In the genomic region with DNA sequence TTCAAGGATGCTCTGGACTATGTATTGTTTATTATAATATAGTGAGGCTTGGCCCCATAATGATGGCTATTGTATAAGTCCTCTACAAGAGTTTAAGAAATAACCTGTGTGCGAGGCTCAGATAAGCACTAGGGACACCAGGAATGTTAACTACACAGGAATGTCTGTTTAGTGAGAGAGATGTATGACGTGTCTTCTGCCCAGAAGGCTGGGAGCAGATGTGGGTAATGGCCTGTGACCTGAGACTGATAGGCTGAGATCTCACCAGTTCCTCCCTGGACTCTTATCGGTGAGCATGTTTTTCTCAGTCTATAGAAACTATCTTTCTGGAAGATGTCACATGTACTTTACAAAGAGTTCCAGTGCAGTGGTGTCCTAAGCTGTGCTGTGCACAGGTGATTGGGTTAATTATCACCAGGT, we compare ENCODE assay signal across 8 mouse cellular contexts. TPM values are rescaled to one million over a fixed set of nuclear protein-coding genes. Genes with fewer than 3 reads are reported as not detected.
DNase-seq lines count a peak whose midpoint lies in the region; ATAC-seq lines count a peak whose summit lies in the region.

No protein-coding gene starts in this region.

- peak overlapping the region; percentile 77 for H3K4me3 ChIP-seq in heart, embryonic 12.5 days
- peak overlapping the region; percentile 70 for H3K4me3 ChIP-seq in forebrain, embryonic 14.5 days (ENCODE audit: low read depth, low read length)
- peak overlapping the region; percentile 80 for H3K4me3 ChIP-seq in liver, embryonic 16.5 days (ENCODE audit: low read depth, low read length)

- H3K9me3 ChIP-seq in heart, embryonic 12.5 days (replicated peaks) = no peaks in the 10 kb centered on the region
- no peaks in the 10 kb centered on the region for H3K9me3 ChIP-seq in forebrain, embryonic 14.5 days (replicated peaks; ENCODE audit: control insufficient read depth, low read length)
- H3K9me3 ChIP-seq in liver, embryonic 16.5 days (replicated peaks; ENCODE audit: control insufficient read depth, low read length) = no peaks in the 10 kb centered on the region

- H3K4me1 ChIP-seq in heart, embryonic 12.5 days (replicated peaks) = peaks cover 10% of the 10 kb centered on the region
- H3K4me1 ChIP-seq in forebrain, embryonic 14.5 days (ENCODE audit: control insufficient read depth, insufficient read depth, low read length) = peaks cover 12% of the 10 kb centered on the region
- peaks cover 24% of the 10 kb centered on the region for H3K4me1 ChIP-seq in liver, embryonic 16.5 days (ENCODE audit: control insufficient read depth, low read depth, low read length)

- peak overlapping the region; percentile 66 for H3K9ac ChIP-seq in heart, embryonic 12.5 days
- H3K9ac ChIP-seq in forebrain, embryonic 14.5 days (ENCODE audit: low read length) = peak overlapping the region; percentile 64
- peak overlapping the region; percentile 77 for H3K9ac ChIP-seq in liver, embryonic 16.5 days (ENCODE audit: low read depth, low read length)

- H3K36me3 ChIP-seq in heart, embryonic 12.5 days = no peaks in the 10 kb centered on the region
- H3K36me3 ChIP-seq in forebrain, embryonic 14.5 days (ENCODE audit: control insufficient read depth, insufficient read depth, low read length) = no peaks in the 10 kb centered on the region
- H3K36me3 ChIP-seq in liver, embryonic 16.5 days (ENCODE audit: control insufficient read depth, insufficient read depth) = no peaks in the 10 kb centered on the region

- DNase-seq in heart, postnatal 4 days = no peak
- peak; percentile 40 for DNase-seq in MEL-GATA-1-ER (ENCODE audit: extremely low read depth, low read depth)
- no peak for DNase-seq in forebrain, embryonic 14.5 days (ENCODE audit: low spot score)
- no peak for DNase-seq in adrenal gland, adult 2 months
- no peak for DNase-seq in layer of hippocampus, postnatal 14 days (ENCODE audit: low spot score in 2 of 2)
- DNase-seq in gastrocnemius, adult 18-20 months (ENCODE audit: low spot score) = no peak

- WGBS in heart, embryonic 12.5 days = 17% methylated on average over 3 of the region's 3 CpGs
- 38% methylated on average over 3 of the region's 3 CpGs for WGBS in forebrain, embryonic 14.5 days
- WGBS in liver, embryonic 16.5 days (ENCODE audit: insufficient replicate concordance) = 9% methylated on average over 3 of the region's 3 CpGs

- peak overlapping the region; percentile 79 for H3K4me2 ChIP-seq in heart, embryonic 12.5 days
- peak overlapping the region; percentile 70 for H3K4me2 ChIP-seq in forebrain, embryonic 14.5 days (ENCODE audit: low read length)
- peak overlapping the region; percentile 83 for H3K4me2 ChIP-seq in liver, embryonic 16.5 days (ENCODE audit: low read depth, low read length)

- ATAC-seq in heart, embryonic 12.5 days (ENCODE audit: insufficient number of reproducible peaks, low FRiP score) = no peak
- no peak for ATAC-seq in forebrain, embryonic 14.5 days
- peak; percentile 31 for ATAC-seq in liver, embryonic 16.5 days (ENCODE audit: low read depth)

- H3K27ac ChIP-seq in heart, embryonic 12.5 days (ENCODE audit: poor library complexity, severe bottlenecking) = 0 out of 2 replicates have a peak overlapping the region, but pooled peaks have one; percentile 20
- no peak overlapping the region for H3K27ac ChIP-seq in forebrain, embryonic 14.5 days (ENCODE audit: low read depth, low read length)
- H3K27ac ChIP-seq in liver, embryonic 16.5 days (ENCODE audit: low read length) = peak overlapping the region; percentile 96

- H3K27me3 ChIP-seq in heart, embryonic 12.5 days (replicated peaks) = no peaks in the 10 kb centered on the region
- no peaks in the 10 kb centered on the region for H3K27me3 ChIP-seq in forebrain, embryonic 14.5 days (replicated peaks; ENCODE audit: control insufficient read depth, insufficient read depth, low read length)
- H3K27me3 ChIP-seq in liver, embryonic 16.5 days (ENCODE audit: control insufficient read depth, insufficient read depth, low read depth, low read length) = no peaks in the 10 kb centered on the region

RNA-seq across cellular contexts. Expression of a gene that starts 17.8 kb away (rescaled TPM):
- polyA plus RNA-seq in heart, embryonic 12.5 days (2016; fragmentation: Nextera tagmentation; extraction: Ambion mirVana) = 22.3 and 26.0 TPM in 2 replicates
- 10 to 100 TPM; 16.7 to 19.5 TPM for total RNA-seq in heart, postnatal 4 days (2021)
- polyA plus RNA-seq in forebrain, embryonic 14.5 days (2014; fragmentation: Nextera tagmentation; extraction: Ambion mirVana) = 0.50 and 1.1 TPM in 2 replicates
- polyA plus RNA-seq in liver, embryonic 16.5 days (2015; fragmentation: Nextera tagmentation; extraction: Ambion mirVana) = 5.3 and 7.6 TPM in 2 replicates
- total RNA-seq in adrenal gland, adult 2 months (2021) = 10 to 100 TPM; 11.9 to 12.3 TPM
- 55.2 and 62.6 TPM in 2 replicates for polyA plus RNA-seq in adrenal gland, adult 2 months (2012; rRNA removed)
- total RNA-seq in layer of hippocampus, postnatal 14 days (2021) = 1 to 10 TPM; 6.0 to 6.7 TPM
- total RNA-seq in gastrocnemius, adult 18-20 months (2021) = 1 to 10 TPM; 3.0 to 4.2 TPM

RNA-seq across cellular contexts. Expression of a gene that starts 23.1 kb away (rescaled TPM):
- polyA plus RNA-seq in heart, embryonic 12.5 days (2016; fragmentation: Nextera tagmentation; extraction: Ambion mirVana) = 39.1 and 39.2 TPM in 2 replicates
- total RNA-seq in heart, postnatal 4 days (2021) = 10 to 100 TPM; 23.2 to 23.8 TPM
- polyA plus RNA-seq in forebrain, embryonic 14.5 days (2014; fragmentation: Nextera tagmentation; extraction: Ambion mirVana) = 2.1 and 2.7 TPM in 2 replicates
- 21.1 and 23.2 TPM in 2 replicates for polyA plus RNA-seq in liver, embryonic 16.5 days (2015; fragmentation: Nextera tagmentation; extraction: Ambion mirVana)
- 10 to 100 TPM; 21.4 to 30.4 TPM for total RNA-seq in adrenal gland, adult 2 months (2021)
- polyA plus RNA-seq in adrenal gland, adult 2 months (2012; rRNA removed) = 1.3 and 1.4 TPM in 2 replicates
- 1 to 10 TPM; 1.8 to 2.6 TPM for total RNA-seq in layer of hippocampus, postnatal 14 days (2021)
- 1 to 10 TPM; 5.5 to 6.9 TPM for total RNA-seq in gastrocnemius, adult 18-20 months (2021)

RNA-seq across cellular contexts. Expression of a gene that starts 35.8 kb away (rescaled TPM):
- 0.65 and 0.66 TPM in 2 replicates for polyA plus RNA-seq in heart, embryonic 12.5 days (2016; fragmentation: Nextera tagmentation; extraction: Ambion mirVana)
- 10 to 100 TPM; 71.7 to 82.2 TPM for total RNA-seq in heart, postnatal 4 days (2021)
- not detected in 2 replicates for polyA plus RNA-seq in forebrain, embryonic 14.5 days (2014; fragmentation: Nextera tagmentation; extraction: Ambion mirVana)
- 6.5 and 7.7 TPM in 2 replicates for polyA plus RNA-seq in liver, embryonic 16.5 days (2015; fragmentation: Nextera tagmentation; extraction: Ambion mirVana)
- 100 to 1,000 TPM; 179 to 254 TPM for total RNA-seq in adrenal gland, adult 2 months (2021)
- 431 and 453 TPM in 2 replicates for polyA plus RNA-seq in adrenal gland, adult 2 months (2012; rRNA removed)
- 10 to 100 TPM; 43.7 to 46.5 TPM for total RNA-seq in layer of hippocampus, postnatal 14 days (2021)
- 100 to 1,000 TPM; 355 to 388 TPM for total RNA-seq in gastrocnemius, adult 18-20 months (2021)

RNA-seq across cellular contexts. Expression of a gene that starts 54.6 kb away (rescaled TPM):
- polyA plus RNA-seq in heart, embryonic 12.5 days (2016; fragmentation: Nextera tagmentation; extraction: Ambion mirVana) = 0.13 TPM in 1 of 2 replicates, not detected in the other
- not detected for total RNA-seq in heart, postnatal 4 days (2021)
- not detected in 2 replicates for polyA plus RNA-seq in forebrain, embryonic 14.5 days (2014; fragmentation: Nextera tagmentation; extraction: Ambion mirVana)
- polyA plus RNA-seq in liver, embryonic 16.5 days (2015; fragmentation: Nextera tagmentation; extraction: Ambion mirVana) = 0.08 and 0.50 TPM in 2 replicates
- not detected for total RNA-seq in adrenal gland, adult 2 months (2021)
- 0.06 TPM in 1 of 2 replicates, not detected in the other for polyA plus RNA-seq in adrenal gland, adult 2 months (2012; rRNA removed)
- not detected for total RNA-seq in layer of hippocampus, postnatal 14 days (2021)
- total RNA-seq in gastrocnemius, adult 18-20 months (2021) = not detected
